Comparison of ENCODE assay signal across 8 mouse cellular contexts in genomic region chrX:150477854-150478780, GRCm38 (mm10). TPM values are rescaled to one million over a fixed set of nuclear protein-coding genes. Genes with fewer than 3 reads are reported as not detected.
DNase-seq lines count a peak whose midpoint lies in the region; ATAC-seq lines count a peak whose summit lies in the region.

No protein-coding gene starts in this region.

- WGBS in embryonic facial prominence, embryonic 14.5 days, result 2% methylated on average over 33 of the region's 34 CpGs
- WGBS in kidney, embryonic 14.5 days, result under 1% methylated on average over 34 of the region's 34 CpGs
- WGBS in limb, embryonic 15.5 days, result under 1% methylated on average over 34 of the region's 34 CpGs

- peak overlapping the region; percentile 91 for H3K27ac ChIP-seq in embryonic facial prominence, embryonic 14.5 days (replicated peaks; ENCODE audit: low read depth, low read length)
- H3K27ac ChIP-seq in kidney, embryonic 14.5 days (ENCODE audit: low read depth, low read length), result peak overlapping the region; percentile 88
- H3K27ac ChIP-seq in limb, embryonic 15.5 days, result peak overlapping the region; percentile 96

- peak; percentile 97 for ATAC-seq in embryonic facial prominence, embryonic 14.5 days (ENCODE audit: low read depth)
- ATAC-seq in kidney, embryonic 14.5 days (ENCODE audit: low FRiP score, low TSS enrichment), result peak; percentile 97
- ATAC-seq in limb, embryonic 15.5 days (ENCODE audit: insufficient number of reproducible peaks, low FRiP score, low TSS enrichment, low read depth), result peak; percentile 97

- H3K36me3 ChIP-seq in embryonic facial prominence, embryonic 14.5 days (ENCODE audit: control insufficient read depth, insufficient read depth, low read length), result no peaks in the 10 kb centered on the region
- H3K36me3 ChIP-seq in kidney, embryonic 14.5 days (ENCODE audit: control insufficient read depth, insufficient read depth, low read length), result no peaks in the 10 kb centered on the region
- H3K36me3 ChIP-seq in limb, embryonic 15.5 days, result no peaks in the 10 kb centered on the region

- DNase-seq in 3T3-L1 (ENCODE audit: low read depth, low spot score), result peak; percentile 90
- peak; percentile 47 to 53 for DNase-seq in adrenal gland, postnatal 4 days (ENCODE audit: low spot score in 2 of 2)
- peak; percentile 97 for DNase-seq in embryonic facial prominence, embryonic 14.5 days (ENCODE audit: low spot score)
- DNase-seq in heart, adult 9 months (ENCODE audit: low spot score in 2 of 2), result peak; percentile 91 to 94
- DNase-seq in monocyte, adult 2 months (ENCODE audit: low read depth in 1 of 2, low spot score in 2 of 2), result peak; percentile 56 to 79
- DNase-seq in spleen, postnatal 36 days (ENCODE audit: low spot score in 2 of 2), result peak; percentile 83 to 85

- H3K9ac ChIP-seq in embryonic facial prominence, embryonic 14.5 days (ENCODE audit: low read depth, low read length), result peak overlapping the region; percentile 70
- peak overlapping the region; percentile 44; the same call in 1 of the 2 replicates for H3K9ac ChIP-seq in kidney, embryonic 14.5 days (ENCODE audit: low read depth, low read length)
- H3K9ac ChIP-seq in limb, embryonic 15.5 days, result peak overlapping the region; percentile 60; the same call in 1 of the 2 replicates

- no peaks in the 10 kb centered on the region for H3K27me3 ChIP-seq in embryonic facial prominence, embryonic 14.5 days (replicated peaks; ENCODE audit: control insufficient read depth, insufficient read depth, low read length)
- H3K27me3 ChIP-seq in kidney, embryonic 14.5 days (ENCODE audit: control insufficient read depth, insufficient read depth, low read length), result no peaks in the 10 kb centered on the region
- no peaks in the 10 kb centered on the region for H3K27me3 ChIP-seq in limb, embryonic 15.5 days

- peak overlapping the region; percentile 51 for H3K4me3 ChIP-seq in embryonic facial prominence, embryonic 14.5 days (ENCODE audit: low read depth, low read length)
- H3K4me3 ChIP-seq in kidney, embryonic 14.5 days (ENCODE audit: low read length), result peak overlapping the region; percentile 45
- peak overlapping the region; percentile 55 for H3K4me3 ChIP-seq in limb, embryonic 15.5 days

- H3K4me1 ChIP-seq in embryonic facial prominence, embryonic 14.5 days (ENCODE audit: control insufficient read depth, insufficient read depth, low read length), result no peaks in the 10 kb centered on the region
- H3K4me1 ChIP-seq in kidney, embryonic 14.5 days (ENCODE audit: control insufficient read depth, insufficient read depth, low read length), result no peaks in the 10 kb centered on the region
- no peaks in the 10 kb centered on the region for H3K4me1 ChIP-seq in limb, embryonic 15.5 days

- no peaks in the 10 kb centered on the region for H3K9me3 ChIP-seq in embryonic facial prominence, embryonic 14.5 days (ENCODE audit: control insufficient read depth, low read length)
- H3K9me3 ChIP-seq in kidney, embryonic 14.5 days (ENCODE audit: control insufficient read depth, low read length), result no peaks in the 10 kb centered on the region
- no peaks in the 10 kb centered on the region for H3K9me3 ChIP-seq in limb, embryonic 15.5 days

- peak overlapping the region; percentile 27 for H3K4me2 ChIP-seq in embryonic facial prominence, embryonic 14.5 days (ENCODE audit: low read depth, low read length)
- no peak overlapping the region; the same call in 1 of the 2 replicates for H3K4me2 ChIP-seq in kidney, embryonic 14.5 days (replicated peaks; ENCODE audit: low read depth, low read length)
- peak overlapping the region; percentile 22; the same call in 1 of the 2 replicates for H3K4me2 ChIP-seq in limb, embryonic 15.5 days

RNA-seq across cellular contexts. Expression of gene Tmem29, which starts 19.2 kb away (rescaled TPM):
- 10 to 100 TPM; 22.3 to 23.6 TPM for total RNA-seq in adrenal gland, postnatal 4 days (2021)
- polyA plus RNA-seq in embryonic facial prominence, embryonic 14.5 days (2014; fragmentation: Nextera tagmentation; extraction: Ambion mirVana), result 29.6 and 35.8 TPM in 2 replicates
- polyA plus RNA-seq in kidney, embryonic 14.5 days (2014; fragmentation: Nextera tagmentation; extraction: Ambion mirVana), result 42.7 and 61.0 TPM in 2 replicates
- 29.7 and 33.5 TPM in 2 replicates for polyA plus RNA-seq in limb, embryonic 15.5 days (2015; fragmentation: Nextera tagmentation; extraction: Ambion mirVana)

Comparison
In these comparisons a context has a peak if more than half of its experiments do, and no peak if none do; other contexts are left out.
1. Peak in every context shown above with its lines: DNase-seq, ATAC-seq, H3K4me3 ChIP-seq and H3K27ac ChIP-seq.